Mouse (Mus musculus) limb, embryonic 15.5 days (tissue): ENCODE measurements around the gene Cpa2. TPM values are rescaled to one million over a fixed set of nuclear protein-coding genes. Genes with fewer than 3 reads are reported as not detected.

ENCODE experiments used
- polyA plus RNA-seq: library from polyadenylated mRNA; unstranded; fragments of >200 nt; fragmentation: Nextera tagmentation; extraction: Ambion mirVana; gene quantifications from 2 replicates; pipeline ENCODE4 v1.2.1, GENCODE M21; 2015

The Cpa2 gene
- polyA plus RNA-seq, 1 experiment from 2014 or later = 4.8 TPM

Other genes starting within 250 kb of the Cpa2 start
- 40.2 and 41.8 TPM in 2 replicates for gene Ube2h, start 237.0 kb upstream of the Cpa2 start, polyA plus RNA-seq
- 53.1 and 54.3 TPM in 2 replicates for gene Zc3hc1, start 150.6 kb upstream of the Cpa2 start, polyA plus RNA-seq
- gene Klhdc10, start 139.7 kb upstream of the Cpa2 start, polyA plus RNA-seq = 19.5 and 25.5 TPM in 2 replicates
- gene Tmem209, start 31.8 kb upstream of the Cpa2 start, polyA plus RNA-seq = 28.0 and 28.1 TPM in 2 replicates
- gene Ssmem1, start 31.7 kb upstream of the Cpa2 start, polyA plus RNA-seq = 0.14 TPM in 1 of 2 replicates, not detected in the other
- gene Cpa4, start 26.8 kb downstream of the Cpa2 start, polyA plus RNA-seq = 5.2 and 6.3 TPM in 2 replicates
- 0.27 and 0.83 TPM in 2 replicates for gene Cpa5, start 69.4 kb downstream of the Cpa2 start, polyA plus RNA-seq
- gene Cpa1, start 97.6 kb downstream of the Cpa2 start, polyA plus RNA-seq = 1.7 and 1.9 TPM in 2 replicates
- gene Cep41, start 152.2 kb downstream of the Cpa2 start, polyA plus RNA-seq = 28.6 and 46.4 TPM in 2 replicates
- gene Mest, start 182.0 kb downstream of the Cpa2 start, polyA plus RNA-seq = 1,721 and 1,971 TPM in 2 replicates